Mouse (Mus musculus) lung, postnatal 0 days (tissue): ENCODE data around the gene Egflam. TPM values are rescaled to one million over a fixed set of nuclear protein-coding genes. Genes with fewer than 3 reads are reported as not detected.

Experiments used
- ATAC-seq: fragments of 200-750 bp; cut with Nextera tagmentation; 2 replicates; pipeline ENCODE4 v1.8.0; 2017; ENCODE audit warnings: moderate library complexity
- DNase-seq: peaks from one replicate; pipeline ENCODE4 v3.0.0-alpha.2; 2016; ENCODE audit warnings: low spot score
- H3K27ac ChIP-seq: fragments of 300-500 bp; sonication (generic); 2 replicates; pipeline ENCODE4 v1.5.1; 2014; ENCODE audit warnings: antibody characterized with exemption, mild to moderate bottlenecking, low read length, mixed read lengths
- H3K27me3 ChIP-seq: fragments of 300-500 bp; sonication (generic); replicated peaks from 2 replicates; pipeline ENCODE4 v1.6.1; 2014; ENCODE audit warnings: low read length, mixed read lengths; ENCODE audit not compliant: insufficient read depth
- H3K36me3 ChIP-seq: fragments of 300-500 bp; sonication (generic); 2 replicates; pipeline ENCODE4 v1.6.1; 2014; ENCODE audit warnings: low read length, mixed read lengths; ENCODE audit not compliant: insufficient read depth
- H3K4me1 ChIP-seq: fragments of 300-500 bp; sonication (generic); 2 replicates; pipeline ENCODE4 v1.6.1; 2014; ENCODE audit warnings: antibody characterized with exemption, low read depth, low read length, mixed read lengths; ENCODE audit not compliant: insufficient read depth
- H3K4me2 ChIP-seq: fragments of 300-500 bp; sonication (generic); replicated peaks from 2 replicates; pipeline ENCODE4 v1.6.1; 2014; ENCODE audit warnings: low read depth, mild to moderate bottlenecking, low read length, moderate library complexity, mixed read lengths
- H3K4me3 ChIP-seq: fragments of 300-500 bp; sonication (generic); 2 replicates; pipeline ENCODE4 v1.5.1; 2014; ENCODE audit warnings: low read depth, low read length
- H3K9ac ChIP-seq: fragments of 300-500 bp; sonication (generic); replicated peaks from 2 replicates; pipeline ENCODE4 v1.6.1; 2014; ENCODE audit warnings: low read depth, mild to moderate bottlenecking
- H3K9me3 ChIP-seq: fragments of 300-500 bp; sonication (generic); 2 replicates; pipeline ENCODE4 v1.6.1; 2016; ENCODE audit warnings: low read length, mixed read lengths
- CTCF ChIP-seq: IDR thresholded peaks from 2 replicates; pipeline ENCODE4 v1.5.1; 2016; ENCODE audit warnings: antibody characterized with exemption, mild to moderate bottlenecking
- EP300 ChIP-seq: IDR thresholded peaks from 2 replicates; pipeline ENCODE4 v1.6.1; 2016; ENCODE audit warnings: antibody characterized with exemption, mild to moderate bottlenecking, control low read depth
- WGBS: fragments of 180-500 bp; shearing (Covaris S2); extraction: QIAGEN DNeasy Blood & Tissue Kit; methylation state at CpG from one replicate; pipeline ENCODE4 v1.1.7; 2014; 5-methylcytosine and 5-hydroxymethylcytosine counted together
- polyA plus RNA-seq: library from polyadenylated mRNA; unstranded; fragments of >200 nt; fragmentation: Nextera tagmentation; extraction: Ambion mirVana; gene quantifications from 2 replicates; pipeline ENCODE4 v1.2.1, GENCODE M21; 2015

Gene Egflam
- polyA plus RNA-seq, 1 experiment from 2014 or later: 36.4 TPM

DNA sequence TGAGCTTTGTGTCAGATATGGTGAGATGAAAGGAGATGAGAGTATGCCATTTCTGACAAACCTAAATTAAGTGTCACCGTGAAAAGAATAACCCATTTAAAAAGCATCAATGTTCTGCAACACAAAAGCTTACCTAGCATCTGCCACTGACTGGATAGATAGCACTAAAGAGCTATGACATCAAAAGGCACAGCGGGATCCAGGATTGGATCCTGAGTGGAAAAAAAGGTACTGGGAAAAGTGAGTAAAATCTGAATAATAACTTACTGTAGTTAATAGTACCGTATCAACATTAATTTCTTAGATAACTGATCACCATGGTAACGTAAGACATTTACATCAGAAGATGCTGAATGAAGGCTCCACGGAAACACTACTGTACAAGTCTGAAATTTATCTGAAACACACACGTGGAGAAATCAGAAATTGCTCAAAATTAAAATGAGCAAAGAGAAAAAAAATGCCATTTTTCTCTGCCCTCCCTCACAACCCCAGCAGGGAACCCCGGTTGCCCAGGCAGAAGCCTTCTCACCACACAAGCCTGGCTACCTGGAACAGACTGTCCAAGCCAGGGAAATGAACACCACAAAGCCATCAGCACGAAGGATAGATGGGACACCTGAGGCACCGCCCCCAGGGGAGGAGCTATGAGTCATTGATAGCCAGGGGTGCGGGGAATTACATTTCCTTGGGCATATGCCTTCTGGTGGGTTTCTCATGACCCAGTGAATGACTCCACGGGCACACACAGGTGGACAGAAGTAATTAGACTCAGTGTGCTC, 63.5 kb downstream of the Egflam start:
- Histone ChIP-seq H3K9me3 (no peaks in the 10 kb centered on the region), H3K9ac (no peak overlapping the region), H3K4me2 (no peak overlapping the region), H3K4me1 (no peaks in the 10 kb centered on the region), H3K27ac (no peak overlapping the region), H3K36me3 (no peaks in the 10 kb centered on the region), H3K4me3 (no peak overlapping the region), H3K27me3 (no peaks in the 10 kb centered on the region)
- WGBS: 83% methylated on average over 11 of the region's 11 CpGs
- ATAC-seq: no peak
- no peak for DNase-seq
- TF ChIP-seq CTCF (no peak), EP300 (no peak)

DNA sequence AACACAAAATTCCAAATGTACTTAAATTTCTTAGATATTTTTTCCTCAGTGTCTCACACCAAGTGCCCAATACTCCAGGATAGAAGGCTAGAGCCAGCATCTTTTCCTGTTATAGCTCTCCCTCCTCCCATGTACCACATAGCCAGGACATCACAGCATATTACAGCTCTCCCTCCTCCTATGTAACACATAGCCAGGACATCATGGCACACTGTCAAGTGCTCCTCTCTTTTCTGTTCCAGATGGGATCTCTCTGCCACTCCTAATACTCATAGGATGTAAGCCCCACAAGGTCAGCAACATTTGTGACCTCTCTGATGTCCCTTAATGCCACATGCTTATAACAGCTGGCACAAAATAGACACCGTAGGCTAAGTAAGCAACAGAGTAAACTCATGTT, 65.3 kb downstream of the Egflam start:
- ATAC-seq (peak; percentile 87), DNase-seq (peak; percentile 45)
- Histone ChIP-seq H3K4me3 (no peak overlapping the region), H3K36me3 (no peaks in the 10 kb centered on the region), H3K4me2 (no peak overlapping the region), H3K9ac (no peak overlapping the region), H3K4me1 (no peaks in the 10 kb centered on the region), H3K27me3 (no peaks in the 10 kb centered on the region), H3K27ac (no peak overlapping the region), H3K9me3 (no peaks in the 10 kb centered on the region)
- 0 out of 2 replicates have a peak, but pooled peaks have one; percentile 19 for TF ChIP-seq EP300
- TF ChIP-seq CTCF: no peak
- WGBS: 64% methylated on average over 1 of the region's 1 CpGs

DNA sequence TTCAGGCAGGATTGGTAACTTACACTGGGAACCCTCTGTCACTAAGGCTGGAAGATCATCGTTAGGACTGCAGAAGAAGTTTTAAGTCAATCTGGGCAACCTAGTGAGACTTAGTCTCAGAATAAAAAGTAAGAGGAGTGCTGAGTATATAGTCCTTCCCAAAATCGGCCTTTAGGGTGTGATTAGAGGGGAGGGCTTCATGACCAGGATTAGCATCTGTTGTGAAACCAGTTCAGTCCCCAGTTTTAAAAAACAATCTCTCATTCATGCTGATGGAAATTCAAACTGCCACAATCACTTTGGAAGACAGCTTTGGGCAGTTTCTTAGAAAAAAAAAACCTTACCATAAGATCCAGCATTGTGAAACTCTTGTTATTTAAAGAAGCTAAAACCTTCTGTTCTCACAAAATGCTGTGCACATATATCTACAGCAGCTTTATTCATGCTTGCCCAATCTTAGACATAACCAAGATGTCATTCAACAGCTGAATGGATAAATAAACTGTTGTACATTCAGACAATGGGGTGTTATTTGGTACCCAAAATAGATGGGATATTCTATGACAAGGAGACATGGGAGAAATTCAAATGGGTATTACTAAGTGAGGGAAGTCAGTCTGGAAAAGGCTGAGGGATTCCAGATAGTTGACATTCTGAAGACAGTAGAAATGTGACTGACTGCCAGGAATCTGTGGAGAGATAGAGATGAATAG, 75.4 kb downstream of the Egflam start:
- Histone ChIP-seq H3K4me1 (no peaks in the 10 kb centered on the region), H3K27ac (peak overlapping the region; percentile 62; the same call in 1 of the 2 replicates), H3K27me3 (no peaks in the 10 kb centered on the region), H3K4me3 (no peak overlapping the region), H3K9ac (no peak overlapping the region), H3K36me3 (no peaks in the 10 kb centered on the region), H3K4me2 (no peak overlapping the region), H3K9me3 (no peaks in the 10 kb centered on the region)
- DNase-seq (peak; percentile 91), ATAC-seq (peak; percentile 96)
- TF ChIP-seq EP300: peak; percentile 92
- no peak for TF ChIP-seq CTCF
- WGBS: 66% methylated on average over 2 of the region's 2 CpGs

DNA sequence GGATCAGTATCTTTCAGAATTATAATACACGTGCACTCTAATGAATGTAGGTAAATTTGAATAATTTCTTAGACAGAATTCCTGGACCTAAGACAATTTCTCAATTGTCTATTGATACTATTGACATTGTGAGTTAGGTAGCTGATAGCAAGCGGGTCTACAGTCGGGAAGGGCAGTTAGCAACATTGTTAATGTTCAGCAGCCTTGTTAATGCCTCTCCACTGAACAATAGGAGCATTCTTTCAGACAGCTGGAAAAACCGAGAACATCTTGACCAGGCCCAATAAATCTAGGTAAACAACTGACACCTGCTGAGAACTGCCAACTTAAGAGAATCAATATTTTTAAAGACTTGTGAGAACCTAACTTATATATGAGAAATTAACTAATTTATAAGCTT, 77.3 kb downstream of the Egflam start:
- 56% methylated on average over 4 of the region's 4 CpGs for WGBS
- no peaks in the 10 kb centered on the region for H3K4me1 ChIP-seq
- DNase-seq (no peak), ATAC-seq (no peak)
- H3K4me3 ChIP-seq: no peak overlapping the region
- H3K9me3 ChIP-seq: no peaks in the 10 kb centered on the region
- H3K36me3 ChIP-seq: no peaks in the 10 kb centered on the region
- H3K27me3 ChIP-seq: no peaks in the 10 kb centered on the region
- no peak for TF ChIP-seq CTCF
- TF ChIP-seq EP300: no peak
- no peak overlapping the region for H3K27ac ChIP-seq
- no peak overlapping the region for H3K4me2 ChIP-seq
- H3K9ac ChIP-seq: no peak overlapping the region

DNA sequence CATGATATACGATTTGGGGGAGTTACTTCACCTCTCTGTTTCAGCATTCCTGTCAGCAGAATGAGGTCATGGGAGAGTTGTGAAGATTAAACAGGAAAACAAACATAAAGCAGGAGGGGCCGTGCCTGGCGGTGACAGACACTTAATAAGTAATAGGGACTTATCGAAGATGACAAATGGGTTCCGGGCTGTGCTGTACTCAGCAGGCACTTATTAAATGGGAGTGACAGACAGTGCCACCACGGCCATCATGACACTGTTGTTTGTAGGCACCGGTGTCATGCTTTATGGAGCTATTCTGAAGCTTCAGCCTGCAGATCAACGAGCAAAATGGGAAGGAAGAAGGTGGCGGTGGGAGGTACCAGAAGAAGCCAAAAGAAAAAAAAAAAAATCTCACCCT, 82.7 kb downstream of the Egflam start:
- TF ChIP-seq CTCF: no peak
- TF ChIP-seq EP300: no peak
- DNase-seq: no peak
- Histone ChIP-seq H3K36me3 (no peaks in the 10 kb centered on the region), H3K27me3 (no peaks in the 10 kb centered on the region), H3K4me1 (no peaks in the 10 kb centered on the region), H3K9me3 (no peaks in the 10 kb centered on the region), H3K27ac (no peak overlapping the region), H3K9ac (no peak overlapping the region), H3K4me3 (no peak overlapping the region), H3K4me2 (no peak overlapping the region)
- 40% methylated on average over 9 of the region's 9 CpGs for WGBS
- no peak for ATAC-seq

DNA sequence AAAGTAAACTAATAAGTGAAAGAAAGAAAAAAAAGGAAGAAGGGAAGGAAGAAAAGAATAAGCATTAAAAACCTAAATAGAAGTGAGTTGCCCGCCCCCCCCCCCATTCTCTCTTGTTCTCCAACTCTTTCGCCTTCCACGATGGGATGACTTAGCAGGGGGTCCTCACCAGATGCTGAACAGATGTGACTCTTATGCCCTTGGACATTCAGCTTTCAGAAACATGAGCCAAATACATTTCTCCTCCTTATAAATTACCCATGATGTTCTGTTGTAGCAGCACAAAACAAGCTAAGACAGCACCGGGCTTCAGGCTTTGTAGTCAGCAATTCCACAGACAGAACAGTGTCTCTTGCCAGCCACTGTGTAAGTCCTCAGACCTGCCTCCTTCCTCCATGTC, 89.5 kb downstream of the Egflam start:
- DNase-seq: no peak
- ATAC-seq: no peak
- 65% methylated on average over 4 of the region's 4 CpGs for WGBS
- H3K27ac ChIP-seq: no peak overlapping the region
- H3K4me3 ChIP-seq: no peak overlapping the region
- TF ChIP-seq CTCF (no peak), EP300 (no peak)
- no peak overlapping the region for H3K9ac ChIP-seq
- no peak overlapping the region for H3K4me2 ChIP-seq
- no peaks in the 10 kb centered on the region for H3K27me3 ChIP-seq
- H3K9me3 ChIP-seq: no peaks in the 10 kb centered on the region
- H3K4me1 ChIP-seq: no peaks in the 10 kb centered on the region
- H3K36me3 ChIP-seq: no peaks in the 10 kb centered on the region
